Mouse (Mus musculus) olfactory bulb, adult 2 months (tissue): ENCODE results near the gene Ankk1.

Experiments used
- CTCF ChIP-seq: fragments of 200-500 bp; IDR thresholded peaks from 2 replicates; pipeline ENCODE4 v1.5.1; 2012; ENCODE audit warnings: low read depth, mild to moderate bottlenecking, low read length, moderate library complexity; ENCODE audit not compliant: insufficient read depth
- POLR2A ChIP-seq: fragments of 200-500 bp; IDR thresholded peaks from 2 replicates; pipeline ENCODE4 v1.6.1; 2012; ENCODE audit warnings: mild to moderate bottlenecking, low read depth, low read length, moderate library complexity; ENCODE audit not compliant: insufficient read depth

DNA sequence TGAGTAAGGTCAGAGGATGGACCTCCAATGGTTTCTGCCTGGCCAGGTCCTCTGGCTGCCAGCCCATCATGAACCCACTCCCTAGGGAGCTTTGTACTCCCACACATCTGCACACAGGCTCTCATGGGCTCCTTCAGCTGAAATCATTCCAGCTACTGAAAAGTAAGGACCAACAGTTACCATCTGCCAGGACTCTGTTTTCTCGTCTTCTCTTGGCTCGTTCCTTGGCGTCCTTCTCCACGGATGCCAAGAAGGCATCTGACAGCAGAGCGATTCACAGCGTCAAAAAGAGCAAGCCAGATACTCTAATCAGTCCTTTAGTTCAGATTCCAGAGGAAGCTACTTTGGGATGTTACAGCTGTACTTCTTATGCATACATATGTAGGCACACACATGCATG lies 44.1 kb upstream of the Ankk1 start:
- no peak for TF ChIP-seq POLR2A
- TF ChIP-seq CTCF = no peak
